Mouse (Mus musculus): ENCODE measurements at regions not wholly inside any gene's neighbourhood (a gene's known extent, or its start where the extent isn't known, plus 50 kb on each side); places are given as distances from the start of the nearest gene placed in this dataset.

DNA sequence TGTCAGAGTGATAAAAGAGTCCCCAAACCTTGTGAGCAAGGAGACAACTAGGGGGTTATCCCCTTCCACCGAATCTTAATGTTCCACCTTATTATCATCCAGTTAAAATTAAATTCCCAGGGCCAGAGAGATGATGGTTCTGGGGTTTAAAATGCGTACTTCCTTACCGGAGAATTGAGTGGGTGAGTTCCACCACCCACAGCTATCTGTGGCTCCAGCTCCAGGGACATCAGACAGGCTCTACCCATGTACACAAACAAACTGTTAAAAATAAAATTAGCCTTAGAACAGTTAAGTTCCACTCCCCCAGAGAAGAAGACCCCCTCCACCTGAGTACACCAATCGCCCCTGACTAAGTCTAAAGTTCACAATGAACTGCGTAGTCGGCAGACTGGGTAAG, 52.0 kb upstream of the Mgat5 start:
- H3K27me3 ChIP-seq (ENCODE audit: control insufficient read depth, insufficient read depth, low read length), result no peaks in the 10 kb centered on the region
- H3K4me1 ChIP-seq (ENCODE audit: control insufficient read depth, insufficient read depth, low read length), result no peaks in the 10 kb centered on the region
- 79% methylated on average over 6 of the region's 6 CpGs for WGBS (ENCODE audit: insufficient replicate concordance)
- H3K36me3 ChIP-seq (ENCODE audit: control insufficient read depth, insufficient read depth, low read length), result no peaks in the 10 kb centered on the region
- H3K9me3 ChIP-seq (replicated peaks; ENCODE audit: control insufficient read depth, low read length), result no peaks in the 10 kb centered on the region
- H3K4me3 ChIP-seq (ENCODE audit: low read depth, low read length), result no peak overlapping the region
- no peak overlapping the region for H3K27ac ChIP-seq (ENCODE audit: low read depth, low read length)
- no peak overlapping the region for H3K9ac ChIP-seq (ENCODE audit: low read depth, low read length)
- ATAC-seq (replicated peaks; ENCODE audit: insufficient number of reproducible peaks, low FRiP score, low TSS enrichment), result no peak
- H3K4me2 ChIP-seq, result no peak overlapping the region

DNA sequence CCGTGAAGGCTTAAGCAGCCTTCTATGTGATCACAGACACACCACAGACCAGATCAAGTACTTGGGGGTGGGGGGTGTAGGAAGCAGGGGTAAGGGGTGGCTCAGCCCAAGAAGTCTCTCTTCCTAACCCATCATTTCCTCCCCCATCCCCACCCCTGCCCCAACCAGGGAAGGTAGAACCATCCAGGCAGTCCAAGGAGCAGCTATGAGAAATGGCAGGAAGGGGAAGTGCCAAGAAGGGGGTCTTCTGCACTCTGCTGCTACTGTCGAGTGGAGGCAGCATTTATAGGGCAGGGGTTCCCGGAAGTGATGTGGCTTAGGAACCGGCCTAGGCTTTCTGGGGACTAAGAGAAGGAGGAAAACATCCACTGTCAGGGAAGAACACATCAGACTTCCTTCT, 69.3 kb upstream of the Mgat5 start:
- H3K4me3 ChIP-seq (ENCODE audit: low read depth, low read length), result no peak overlapping the region
- no peak for ATAC-seq (replicated peaks; ENCODE audit: insufficient number of reproducible peaks, low FRiP score, low TSS enrichment)
- H3K9ac ChIP-seq (ENCODE audit: low read depth, low read length), result no peak overlapping the region
- H3K36me3 ChIP-seq (ENCODE audit: control insufficient read depth, insufficient read depth, low read length), result no peaks in the 10 kb centered on the region
- no peak overlapping the region for H3K27ac ChIP-seq (ENCODE audit: low read depth, low read length)
- H3K4me2 ChIP-seq, result no peak overlapping the region
- H3K27me3 ChIP-seq (ENCODE audit: control insufficient read depth, insufficient read depth, low read length), result no peaks in the 10 kb centered on the region
- H3K9me3 ChIP-seq (replicated peaks; ENCODE audit: control insufficient read depth, low read length), result no peaks in the 10 kb centered on the region
- 69% methylated on average over 4 of the region's 4 CpGs for whole genome bisulfite sequencing (ENCODE audit: insufficient replicate concordance)
- no peaks in the 10 kb centered on the region for H3K4me1 ChIP-seq (ENCODE audit: control insufficient read depth, insufficient read depth, low read length)

DNA sequence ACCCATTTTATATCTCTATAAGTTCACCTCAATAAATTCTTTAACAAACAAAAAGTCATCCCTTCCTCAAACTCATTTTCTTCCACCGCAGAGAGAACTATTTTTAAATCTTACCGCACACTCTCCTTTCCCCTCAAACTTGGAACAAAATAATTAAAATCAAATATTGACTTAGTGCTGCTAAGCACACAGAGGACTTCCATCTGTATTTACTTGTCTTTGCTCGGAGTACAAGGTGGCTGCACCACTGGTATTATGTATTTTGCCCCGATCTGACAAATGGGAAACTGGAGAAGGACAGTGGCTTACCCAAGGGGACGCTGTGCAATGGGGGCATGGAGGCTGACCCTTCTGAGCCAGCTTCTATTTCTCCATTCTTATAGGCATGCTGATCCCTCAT, 72.9 kb upstream of the Mgat5 start:
- H3K9me3 ChIP-seq (replicated peaks; ENCODE audit: control insufficient read depth, low read length), result no peaks in the 10 kb centered on the region
- H3K4me3 ChIP-seq (ENCODE audit: low read depth, low read length), result no peak overlapping the region
- H3K4me1 ChIP-seq (ENCODE audit: control insufficient read depth, insufficient read depth, low read length), result no peaks in the 10 kb centered on the region
- H3K9ac ChIP-seq (ENCODE audit: low read depth, low read length), result no peak overlapping the region
- no peak overlapping the region for H3K27ac ChIP-seq (ENCODE audit: low read depth, low read length)
- no peaks in the 10 kb centered on the region for H3K36me3 ChIP-seq (ENCODE audit: control insufficient read depth, insufficient read depth, low read length)
- H3K4me2 ChIP-seq, result no peak overlapping the region
- no peaks in the 10 kb centered on the region for H3K27me3 ChIP-seq (ENCODE audit: control insufficient read depth, insufficient read depth, low read length)
- ATAC-seq (replicated peaks; ENCODE audit: insufficient number of reproducible peaks, low FRiP score, low TSS enrichment), result no peak
- WGBS (ENCODE audit: insufficient replicate concordance), result 80% methylated on average over 5 of the region's 5 CpGs

- WGBS (ENCODE audit: insufficient replicate concordance), result 85% methylated on average over 5 of the region's 5 CpGs
- no peak for ATAC-seq (replicated peaks; ENCODE audit: insufficient number of reproducible peaks, low FRiP score, low TSS enrichment)
- no peaks in the 10 kb centered on the region for H3K27me3 ChIP-seq (ENCODE audit: control insufficient read depth, insufficient read depth, low read length)
Measured at GRCm38 (mm10) chr1:127124862-127125261, 80.0 kb upstream of the Mgat5 start.

DNA sequence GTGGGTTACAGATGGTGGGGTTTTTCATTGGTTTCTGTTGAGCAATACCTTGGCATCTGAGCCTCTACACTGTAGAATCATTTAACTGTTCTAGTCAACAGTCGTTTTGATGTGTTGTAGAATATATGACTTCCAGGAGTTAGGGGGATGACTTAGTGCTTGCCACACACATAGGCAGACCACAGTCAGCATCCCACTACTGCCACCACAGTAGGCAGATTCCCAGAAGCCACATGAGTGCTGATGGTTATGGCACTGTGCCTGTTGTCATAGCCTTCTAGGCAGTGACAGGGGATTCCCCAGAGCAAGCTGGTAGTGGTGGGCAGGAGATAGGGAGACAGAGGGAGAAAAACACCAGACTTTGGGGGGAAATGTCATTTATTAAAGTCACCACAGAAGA, 86.8 kb upstream of the Mgat5 start:
- ATAC-seq (replicated peaks; ENCODE audit: insufficient number of reproducible peaks, low FRiP score, low TSS enrichment), result no peak
- Histone ChIP-seq H3K4me1 (ENCODE audit: control insufficient read depth, insufficient read depth, low read length) (no peaks in the 10 kb centered on the region), H3K36me3 (ENCODE audit: control insufficient read depth, insufficient read depth, low read length) (no peaks in the 10 kb centered on the region), H3K27ac (ENCODE audit: low read depth, low read length) (no peak overlapping the region), H3K9ac (ENCODE audit: low read depth, low read length) (no peak overlapping the region), H3K9me3 (replicated peaks; ENCODE audit: control insufficient read depth, low read length) (no peaks in the 10 kb centered on the region), H3K4me3 (ENCODE audit: low read depth, low read length) (no peak overlapping the region), H3K27me3 (ENCODE audit: control insufficient read depth, insufficient read depth, low read length) (no peaks in the 10 kb centered on the region), H3K4me2 (no peak overlapping the region)
- 69% methylated on average over 1 of the region's 1 CpGs for WGBS (ENCODE audit: insufficient replicate concordance)

More at GRCm38 (mm10) chr1:127124862-127125261, 80.0 kb upstream of the Mgat5 start:
- H3K9ac ChIP-seq (ENCODE audit: low read depth, low read length), result no peak overlapping the region
- no peak overlapping the region for H3K4me2 ChIP-seq
- no peak overlapping the region for H3K27ac ChIP-seq (ENCODE audit: low read depth, low read length)
- no peaks in the 10 kb centered on the region for H3K9me3 ChIP-seq (replicated peaks; ENCODE audit: control insufficient read depth, low read length)
- no peaks in the 10 kb centered on the region for H3K36me3 ChIP-seq (ENCODE audit: control insufficient read depth, insufficient read depth, low read length)
- no peaks in the 10 kb centered on the region for H3K4me1 ChIP-seq (ENCODE audit: control insufficient read depth, insufficient read depth, low read length)
- no peak overlapping the region for H3K4me3 ChIP-seq (ENCODE audit: low read depth, low read length)

DNA sequence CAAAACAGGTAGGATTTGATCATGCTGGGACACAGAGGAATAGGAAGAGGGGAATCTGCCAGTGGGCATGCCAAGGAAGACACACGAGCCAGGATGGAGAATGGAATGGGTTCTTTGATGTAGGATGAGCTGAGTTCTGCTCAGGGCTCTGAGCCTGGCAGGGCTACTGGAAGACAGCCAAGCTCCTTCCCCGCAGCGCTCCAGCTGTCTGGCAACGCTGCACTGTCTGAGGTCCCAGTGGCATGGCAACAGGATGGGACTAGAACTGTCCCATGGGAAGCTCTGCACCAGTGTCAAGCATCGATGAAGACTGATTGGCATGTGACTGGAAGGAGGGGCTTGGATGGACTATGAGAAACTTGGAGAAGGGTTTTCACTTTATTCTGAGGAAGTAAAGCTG, 97.3 kb upstream of the Mgat5 start:
- 67% methylated on average over 5 of the region's 5 CpGs for WGBS (ENCODE audit: insufficient replicate concordance)
- no peak overlapping the region for H3K4me3 ChIP-seq (ENCODE audit: low read depth, low read length)
- no peaks in the 10 kb centered on the region for H3K27me3 ChIP-seq (ENCODE audit: control insufficient read depth, insufficient read depth, low read length)
- no peak overlapping the region for H3K9ac ChIP-seq (ENCODE audit: low read depth, low read length)
- H3K9me3 ChIP-seq (replicated peaks; ENCODE audit: control insufficient read depth, low read length), result no peaks in the 10 kb centered on the region
- no peak overlapping the region for H3K27ac ChIP-seq (ENCODE audit: low read depth, low read length)
- no peaks in the 10 kb centered on the region for H3K4me1 ChIP-seq (ENCODE audit: control insufficient read depth, insufficient read depth, low read length)
- ATAC-seq (replicated peaks; ENCODE audit: insufficient number of reproducible peaks, low FRiP score, low TSS enrichment), result no peak
- no peaks in the 10 kb centered on the region for H3K36me3 ChIP-seq (ENCODE audit: control insufficient read depth, insufficient read depth, low read length)
- H3K4me2 ChIP-seq, result no peak overlapping the region

- no peak overlapping the region for H3K4me2 ChIP-seq
- no peak for ATAC-seq (replicated peaks; ENCODE audit: insufficient number of reproducible peaks, low FRiP score, low TSS enrichment)
- H3K9ac ChIP-seq (ENCODE audit: low read depth, low read length), result no peak overlapping the region
- no peaks in the 10 kb centered on the region for H3K27me3 ChIP-seq (ENCODE audit: control insufficient read depth, insufficient read depth, low read length)
- H3K9me3 ChIP-seq (replicated peaks; ENCODE audit: control insufficient read depth, low read length), result no peaks in the 10 kb centered on the region
- no peak overlapping the region for H3K27ac ChIP-seq (ENCODE audit: low read depth, low read length)
- no peak overlapping the region for H3K4me3 ChIP-seq (ENCODE audit: low read depth, low read length)
- H3K4me1 ChIP-seq (ENCODE audit: control insufficient read depth, insufficient read depth, low read length), result no peaks in the 10 kb centered on the region
- 72% methylated on average over 8 of the region's 8 CpGs for WGBS (ENCODE audit: insufficient replicate concordance)
- H3K36me3 ChIP-seq (ENCODE audit: control insufficient read depth, insufficient read depth, low read length), result no peaks in the 10 kb centered on the region
Measured at GRCm38 (mm10) chr1:127105861-127106260, 99.0 kb upstream of the Mgat5 start.

GRCm38 (mm10) chr1:127103664-127104063, 101.2 kb upstream of the Mgat5 start:
- H3K4me2 ChIP-seq, result no peak overlapping the region
- H3K9me3 ChIP-seq (replicated peaks; ENCODE audit: control insufficient read depth, low read length), result no peaks in the 10 kb centered on the region
- H3K27ac ChIP-seq (ENCODE audit: low read depth, low read length), result no peak overlapping the region
- ATAC-seq (replicated peaks; ENCODE audit: insufficient number of reproducible peaks, low FRiP score, low TSS enrichment), result no peak
- 54% methylated on average over 2 of the region's 2 CpGs for WGBS (ENCODE audit: insufficient replicate concordance)
- H3K9ac ChIP-seq (ENCODE audit: low read depth, low read length), result no peak overlapping the region
- H3K36me3 ChIP-seq (ENCODE audit: control insufficient read depth, insufficient read depth, low read length), result no peaks in the 10 kb centered on the region
- H3K4me1 ChIP-seq (ENCODE audit: control insufficient read depth, insufficient read depth, low read length), result no peaks in the 10 kb centered on the region
- H3K27me3 ChIP-seq (ENCODE audit: control insufficient read depth, insufficient read depth, low read length), result no peaks in the 10 kb centered on the region
- no peak overlapping the region for H3K4me3 ChIP-seq (ENCODE audit: low read depth, low read length)

- Histone ChIP-seq H3K27ac (ENCODE audit: low read depth, low read length) (no peak overlapping the region), H3K27me3 (ENCODE audit: control insufficient read depth, insufficient read depth, low read length) (no peaks in the 10 kb centered on the region), H3K36me3 (ENCODE audit: control insufficient read depth, insufficient read depth, low read length) (no peaks in the 10 kb centered on the region), H3K4me2 (no peak overlapping the region), H3K4me3 (ENCODE audit: low read depth, low read length) (no peak overlapping the region), H3K4me1 (ENCODE audit: control insufficient read depth, insufficient read depth, low read length) (no peaks in the 10 kb centered on the region), H3K9ac (ENCODE audit: low read depth, low read length) (no peak overlapping the region), H3K9me3 (replicated peaks; ENCODE audit: control insufficient read depth, low read length) (no peaks in the 10 kb centered on the region)
- no peak for ATAC-seq (replicated peaks; ENCODE audit: insufficient number of reproducible peaks, low FRiP score, low TSS enrichment)
Measured at GRCm38 (mm10) chr1:127098871-127099420, 105.9 kb upstream of the Mgat5 start.
